Mouse (Mus musculus) heart, postnatal 10 days (tissue): Measurements from ENCODE around the gene Metap1d. TPM values are rescaled to one million over a fixed set of nuclear protein-coding genes. Genes with fewer than 3 reads are reported as not detected.
A peak's percentile ranks its signal among the peaks of the same experiment; 100 is the strongest.

Source experiments
- DNase-seq, 2 experiments: peaks; one replicate each; pipeline ENCODE4 v3.0.0; 2021
- intact Hi-C: fragments of 180-260 bp; cut with DNase I; formaldehyde crosslinking; loops from one replicate; pipeline ENCODE4 v1.15.1; 2025
- total RNA-seq, 2 experiments: library from RNA; stranded (reverse); gene quantifications; 2 replicates each; pipeline ENCODE4 v1.2.3; 2021

Metap1d gene
- total RNA-seq, 2 experiments from 2014 or later = 37.3 to 38.4 TPM

- intact Hi-C loops = no loop called here
- DNase-seq = no peak
Measured at GRCm38 (mm10) chr2:71523431-71523830, 70.4 kb downstream of the Metap1d start.

- intact Hi-C loops = loop anchor here (5.0 kb wide), 1 partner anchor 72 kb away; the partner anchor contains the start of gene Metap1d
- DNase-seq = peak; percentile 1 to 14
Measured at GRCm38 (mm10) chr2:71524763-71525162, 71.7 kb downstream of the Metap1d start.

- DNase-seq = peak in 1 of 2 experiments; percentile 2
- intact Hi-C loops = loop anchor here (5.0 kb wide), 1 partner anchor 74 kb away; the partner anchor contains the start of gene Metap1d
Measured at GRCm38 (mm10) chr2:71526595-71527322, 73.7 kb downstream of the Metap1d start.

- intact Hi-C loops = loop anchor here (5.0 kb wide), 1 partner anchor 75 kb away; the partner anchor contains the start of gene Metap1d
- peak; percentile 23 to 25 for DNase-seq
Measured at GRCm38 (mm10) chr2:71527323-71528013, 74.4 kb downstream of the Metap1d start.

GRCm38 (mm10) chr2:71528014-71528713 lies 75.1 kb downstream of the Metap1d start, which contains the start of gene Dlx1:
TSS of gene Dlx1 (plus strand) at chr2:71528113.
- DNase-seq = peak; percentile 14 to 32
- intact Hi-C loops = loop anchor here (5.0 kb wide), 1 partner anchor 76 kb away; the partner anchor contains the start of gene Metap1d

- intact Hi-C loops = loop anchor here (5.0 kb wide), 1 partner anchor 77 kb away; the partner anchor contains the start of gene Metap1d
Measured at GRCm38 (mm10) chr2:71528714-71529510, 75.8 kb downstream of the Metap1d start.

GRCm38 (mm10) chr2:71529511-71530351 lies 76.7 kb downstream of the Metap1d start:
- intact Hi-C loops = loop anchor here (2.0 to 5.0 kb wide), 3 partner anchors 15 to 162 kb away; partner anchors contain the start of genes Metap1d and Slc25a12
- DNase-seq = peak; percentile 84

More at GRCm38 (mm10) chr2:71528714-71529510, 75.8 kb downstream of the Metap1d start:
- no peak for DNase-seq

GRCm38 (mm10) chr2:71530391-71531123 lies 77.5 kb downstream of the Metap1d start:
- DNase-seq = peak; percentile 23 to 24
- intact Hi-C loops = loop anchor here (2.0 to 5.0 kb wide), 2 partner anchors 14 to 163 kb away; partner anchors contain the start of gene Slc25a12

GRCm38 (mm10) chr2:71531124-71531590 lies 78.1 kb downstream of the Metap1d start:
- DNase-seq = no peak
- intact Hi-C loops = loop anchor here (2.0 to 5.0 kb wide), 2 partner anchors 14 to 164 kb away; partner anchors contain the start of gene Slc25a12

- intact Hi-C loops = loop anchor here (2.0 to 5.0 kb wide), 2 partner anchors 13 to 165 kb away; partner anchors contain the start of gene Slc25a12
- peak; percentile 10 to 19 for DNase-seq
Measured at GRCm38 (mm10) chr2:71531990-71532970, 79.2 kb downstream of the Metap1d start.

- intact Hi-C loops = loop anchor here (5.0 kb wide), 1 partner anchor 166 kb away; the partner anchor contains the start of gene Slc25a12
Measured at GRCm38 (mm10) chr2:71533094-71533493, 80.0 kb downstream of the Metap1d start.

GRCm38 (mm10) chr2:71534242-71535052 lies 81.4 kb downstream of the Metap1d start:
- peak; percentile 9 to 11 for DNase-seq
- intact Hi-C loops = loop anchor here (5.0 kb wide), 1 partner anchor 167 kb away; the partner anchor contains the start of gene Slc25a12

More at GRCm38 (mm10) chr2:71533094-71533493, 80.0 kb downstream of the Metap1d start:
- DNase-seq = no peak

GRCm38 (mm10) chr2:71540611-71541417 lies 87.7 kb downstream of the Metap1d start:
- intact Hi-C loops = loop anchor here (5.0 to 10.0 kb wide), 2 partner anchors 316 to 1736 kb away; no protein-coding TSS in a partner anchor
- peak in 1 of 2 experiments; percentile 27 for DNase-seq
